Mouse (Mus musculus) heart, postnatal 0 days (tissue): ENCODE data around the gene Narfl.

Experiments used
- CTCF ChIP-seq: IDR thresholded peaks from 2 replicates; pipeline ENCODE4 v1.5.1; 2016; ENCODE audit warnings: antibody characterized with exemption, control low read depth, low read depth
- EP300 ChIP-seq: IDR thresholded peaks from 2 replicates; pipeline ENCODE4 v1.6.1; 2016; ENCODE audit warnings: antibody characterized with exemption, low read depth

DNA sequence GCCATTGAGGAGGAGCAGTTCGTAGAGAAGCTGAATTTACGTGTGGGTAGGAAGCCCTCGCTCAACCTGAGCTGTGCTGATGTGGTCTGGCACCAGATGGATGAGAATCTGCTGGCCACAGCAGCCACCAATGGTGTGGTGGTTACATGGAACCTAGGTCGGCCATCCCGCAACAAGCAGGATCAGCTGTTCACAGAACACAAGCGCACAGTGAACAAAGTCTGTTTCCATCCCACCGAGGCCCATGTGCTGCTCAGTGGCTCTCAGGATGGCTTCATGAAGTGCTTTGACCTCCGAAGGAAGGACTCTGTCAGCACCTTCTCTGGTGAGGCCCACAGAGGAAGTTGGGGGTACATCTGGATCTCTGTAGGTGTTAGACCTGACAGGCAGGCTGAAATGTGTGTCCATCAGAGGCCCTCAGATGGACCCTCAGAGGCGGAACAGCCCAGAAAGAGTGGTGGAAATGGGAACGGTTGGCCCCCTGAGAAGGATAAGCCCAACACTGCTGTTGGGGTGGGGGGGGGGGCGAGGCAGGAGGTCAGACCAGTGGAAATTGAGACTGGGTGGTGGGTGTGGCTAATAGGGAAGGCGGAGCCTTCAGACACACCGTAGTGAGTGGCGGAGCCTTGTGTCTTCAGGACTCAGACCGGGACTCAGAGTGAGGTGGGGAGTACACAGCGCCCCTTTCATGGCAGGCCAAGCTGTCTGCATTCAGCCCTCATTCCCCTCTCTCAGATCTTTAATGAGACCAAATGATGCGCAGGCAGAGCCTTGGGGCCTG is 51.0 kb downstream of the Narfl start:
- TF ChIP-seq CTCF: no peak
- TF ChIP-seq EP300: no peak
